In the genomic region with DNA sequence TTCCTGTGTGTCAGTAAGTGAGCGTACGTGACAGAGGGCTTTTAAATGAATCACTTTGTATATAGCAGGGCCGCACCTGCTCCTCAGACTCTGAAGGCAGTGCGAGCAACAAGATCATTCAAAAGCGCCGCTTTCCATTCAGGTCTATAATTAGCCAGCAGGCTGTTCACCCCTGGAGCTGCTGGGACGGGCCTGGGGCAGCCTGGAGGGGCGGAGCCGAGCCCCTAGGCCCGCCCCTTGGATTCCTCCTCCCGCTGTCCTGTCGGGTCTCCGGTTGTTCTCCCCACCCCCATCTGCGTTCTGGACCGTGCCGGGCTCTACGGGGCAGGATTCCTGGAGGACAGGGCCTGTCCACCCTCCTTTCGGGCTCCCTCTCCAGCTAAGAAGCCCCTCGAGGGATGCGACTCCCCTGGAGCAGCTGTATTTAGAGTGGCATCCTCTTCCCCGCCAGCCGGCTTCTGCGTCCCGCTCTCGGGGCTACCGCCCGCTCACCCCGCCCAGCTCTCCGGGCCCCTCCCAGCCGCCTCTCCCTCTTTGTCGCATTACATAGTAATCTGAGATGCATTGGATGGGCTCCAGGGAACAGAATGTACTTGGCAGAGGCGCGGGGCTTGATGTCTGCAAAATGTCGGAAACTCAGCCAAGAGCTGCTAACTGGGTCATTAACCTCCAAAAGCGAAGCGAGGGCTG, we compare ENCODE assay signal across 8 mouse cellular contexts.
DNase-seq lines count a peak whose midpoint lies in the region; ATAC-seq lines count a peak whose summit lies in the region.

No protein-coding gene starts in this region.

- under 1% methylated on average over 36 of the region's 36 CpGs for WGBS in forebrain, embryonic 11.5 days
- under 1% methylated on average over 36 of the region's 36 CpGs for WGBS in heart, embryonic 15.5 days
- 3% methylated on average over 36 of the region's 36 CpGs for WGBS in liver, embryonic 12.5 days (ENCODE audit: insufficient replicate concordance)
- under 1% methylated on average over 36 of the region's 36 CpGs for WGBS in stomach, embryonic 14.5 days

- H3K4me1 ChIP-seq in forebrain, embryonic 11.5 days (replicated peaks; ENCODE audit: control insufficient read depth, insufficient read depth, low read length), result peaks cover 13% of the 10 kb centered on the region
- H3K4me1 ChIP-seq in heart, embryonic 15.5 days (replicated peaks), result peaks cover 28% of the 10 kb centered on the region
- H3K4me1 ChIP-seq in liver, embryonic 12.5 days, result peaks cover 18% of the 10 kb centered on the region
- H3K4me1 ChIP-seq in stomach, embryonic 14.5 days (ENCODE audit: control insufficient read depth, insufficient read depth, low read length), result peaks cover 12% of the 10 kb centered on the region; the same call in 1 of the 2 replicates

- H3K9me3 ChIP-seq in forebrain, embryonic 11.5 days (ENCODE audit: control insufficient read depth, low read length), result no peaks in the 10 kb centered on the region
- H3K9me3 ChIP-seq in heart, embryonic 15.5 days (replicated peaks), result no peaks in the 10 kb centered on the region
- H3K9me3 ChIP-seq in liver, embryonic 12.5 days (replicated peaks), result no peaks in the 10 kb centered on the region
- H3K9me3 ChIP-seq in stomach, embryonic 14.5 days (ENCODE audit: control insufficient read depth, low read depth, low read length), result no peaks in the 10 kb centered on the region

- H3K4me3 ChIP-seq in forebrain, embryonic 11.5 days (ENCODE audit: low read depth, low read length), result peak overlapping the region; percentile 55
- peak overlapping the region; percentile 62 for H3K4me3 ChIP-seq in heart, embryonic 15.5 days
- peak overlapping the region; percentile 56 for H3K4me3 ChIP-seq in liver, embryonic 12.5 days
- peak overlapping the region; percentile 40 for H3K4me3 ChIP-seq in stomach, embryonic 14.5 days (ENCODE audit: low read depth, low read length)

- peak overlapping the region; percentile 64 for H3K4me2 ChIP-seq in forebrain, embryonic 11.5 days (ENCODE audit: low read depth, low read length, severe bottlenecking)
- H3K4me2 ChIP-seq in heart, embryonic 15.5 days, result peak overlapping the region; percentile 68
- H3K4me2 ChIP-seq in liver, embryonic 12.5 days, result peak overlapping the region; percentile 68
- H3K4me2 ChIP-seq in stomach, embryonic 14.5 days (replicated peaks; ENCODE audit: low read depth, low read length), result peak overlapping the region; percentile 39

- ATAC-seq in forebrain, embryonic 11.5 days (replicated peaks; ENCODE audit: low FRiP score), result peak; percentile 97
- ATAC-seq in heart, embryonic 15.5 days (replicated peaks; ENCODE audit: insufficient number of reproducible peaks, insufficient read depth, low FRiP score, low read depth), result peak; percentile 96
- peak; percentile 82 for ATAC-seq in liver, embryonic 12.5 days
- peak; percentile 96 for ATAC-seq in stomach, embryonic 14.5 days (ENCODE audit: insufficient number of reproducible peaks, insufficient read depth, low FRiP score, low read depth)

- no peaks in the 10 kb centered on the region; the same call in 1 of the 2 replicates for H3K27me3 ChIP-seq in forebrain, embryonic 11.5 days (ENCODE audit: control insufficient read depth, insufficient read depth, low read length)
- H3K27me3 ChIP-seq in heart, embryonic 15.5 days, result no peaks in the 10 kb centered on the region
- H3K27me3 ChIP-seq in liver, embryonic 12.5 days (replicated peaks), result peaks cover 23% of the 10 kb centered on the region
- H3K27me3 ChIP-seq in stomach, embryonic 14.5 days (ENCODE audit: control insufficient read depth, insufficient read depth, low read length), result no peaks in the 10 kb centered on the region

- H3K36me3 ChIP-seq in forebrain, embryonic 11.5 days (ENCODE audit: control insufficient read depth, insufficient read depth, low read length), result no peaks in the 10 kb centered on the region
- H3K36me3 ChIP-seq in heart, embryonic 15.5 days, result no peaks in the 10 kb centered on the region
- no peaks in the 10 kb centered on the region for H3K36me3 ChIP-seq in liver, embryonic 12.5 days
- no peaks in the 10 kb centered on the region for H3K36me3 ChIP-seq in stomach, embryonic 14.5 days (ENCODE audit: control insufficient read depth, insufficient read depth, low read length)

- peak; percentile 71 for DNase-seq in CD4-positive helper T cell, adult 2 months (ENCODE audit: low read depth, low spot score)
- peak; percentile 92 for DNase-seq in brain, embryonic 18.5 days (ENCODE audit: low read depth, low spot score)
- DNase-seq in forebrain, embryonic 11.5 days (ENCODE audit: low spot score), result peak; percentile 93
- peak; percentile 99 for DNase-seq in kidney, postnatal 14 days
- peak; percentile 26 to 33 for DNase-seq in natural killer cell, adult 2 months (ENCODE audit: low spot score in 2 of 2)

- H3K9ac ChIP-seq in forebrain, embryonic 11.5 days (ENCODE audit: low read length), result peak overlapping the region; percentile 76
- peak overlapping the region; percentile 74 for H3K9ac ChIP-seq in heart, embryonic 15.5 days
- no peak overlapping the region for H3K9ac ChIP-seq in liver, embryonic 12.5 days
- H3K9ac ChIP-seq in stomach, embryonic 14.5 days (replicated peaks; ENCODE audit: low read depth, low read length), result peak overlapping the region; percentile 37; the same call in 1 of the 2 replicates

- peak overlapping the region; percentile 97 for H3K27ac ChIP-seq in forebrain, embryonic 11.5 days (ENCODE audit: low read depth, low read length)
- H3K27ac ChIP-seq in heart, embryonic 15.5 days, result peak overlapping the region; percentile 100
- peak overlapping the region; percentile 60; the same call in 1 of the 2 replicates for H3K27ac ChIP-seq in liver, embryonic 12.5 days
- peak overlapping the region; percentile 95 for H3K27ac ChIP-seq in stomach, embryonic 14.5 days (ENCODE audit: low read length)

Comparison
In these comparisons a context has a peak if more than half of its experiments do, and no peak if none do; other contexts are left out.
1. Peak in every context shown above with its lines: DNase-seq, ATAC-seq, H3K4me3 ChIP-seq and H3K27ac ChIP-seq.
2. DNase-seq: peak in every context shown above with its lines; median percentile 99 in kidney, postnatal 14 days; 93 in forebrain, embryonic 11.5 days; 92 in brain, embryonic 18.5 days; 71 in CD4-positive helper T cell, adult 2 months; 30 in natural killer cell, adult 2 months.